Comparison of ENCODE assay signal across 8 mouse cellular contexts in the genomic region with DNA sequence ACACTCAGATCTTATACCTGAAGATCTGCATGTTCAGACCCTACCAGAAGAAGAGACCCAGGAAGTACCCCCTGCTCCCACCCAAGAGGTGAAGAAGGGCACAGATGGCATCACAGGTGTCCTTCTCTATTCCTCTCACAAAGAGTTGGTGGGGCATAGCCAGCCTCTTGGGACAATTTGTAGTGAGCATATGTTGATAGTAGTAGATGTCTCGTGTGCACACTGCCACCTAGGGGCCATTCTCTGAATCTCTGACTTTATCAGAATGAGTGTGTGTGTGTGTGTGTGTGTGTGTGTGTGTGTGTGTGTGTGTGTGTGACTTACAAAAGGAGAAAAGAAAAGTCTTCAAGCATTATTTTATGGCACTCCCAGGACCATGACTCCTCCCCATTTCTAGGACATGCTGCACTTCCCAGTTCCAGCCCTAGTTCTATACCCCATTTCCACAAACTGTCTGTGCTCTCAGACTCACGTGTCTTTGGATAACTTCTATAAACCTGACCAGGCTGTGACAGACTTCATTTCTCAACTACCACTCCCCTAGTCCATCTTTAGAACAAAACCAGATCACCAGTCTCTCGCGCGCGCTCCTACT. TPM values are rescaled to one million over a fixed set of nuclear protein-coding genes. Genes with fewer than 3 reads are reported as not detected.
DNase-seq lines count a peak whose midpoint lies in the region; ATAC-seq and TF ChIP-seq lines count a peak whose summit lies in the region.

No protein-coding gene starts in this region.

- no peak overlapping the region for H3K9ac ChIP-seq in intestine, postnatal 0 days (ENCODE audit: low read depth, low read length)
- H3K9ac ChIP-seq in midbrain, embryonic 12.5 days (replicated peaks): no peak overlapping the region

- TF ChIP-seq CTCF in intestine, postnatal 0 days (IDR thresholded peaks at IDR 0.05; ENCODE audit: low read depth): peak; percentile 92

- intact Hi-C loops in gastrocnemius, postnatal 14 days (cut with DNase I; ENCODE audit: low total_unique reads): loop anchor here (2.0 kb wide), 1 partner anchor 58 kb away; no protein-coding TSS in a partner anchor

- H3K4me2 ChIP-seq in intestine, postnatal 0 days (replicated peaks; ENCODE audit: low read depth): no peak overlapping the region
- H3K4me2 ChIP-seq in midbrain, embryonic 12.5 days (replicated peaks): no peak overlapping the region

- H3K27me3 ChIP-seq in intestine, postnatal 0 days (replicated peaks; ENCODE audit: control insufficient read depth, insufficient read depth, low read length): no peaks in the 10 kb centered on the region
- H3K27me3 ChIP-seq in limb, embryonic 10.5 days (ENCODE audit: low read depth, poor library complexity, severe bottlenecking): no peaks in the 10 kb centered on the region
- H3K27me3 ChIP-seq in midbrain, embryonic 12.5 days: no peaks in the 10 kb centered on the region

- 76% methylated on average over 6 of the region's 6 CpGs for WGBS in intestine, postnatal 0 days
- WGBS in limb, embryonic 10.5 days: 77% methylated on average over 6 of the region's 6 CpGs
- WGBS in midbrain, embryonic 12.5 days: 78% methylated on average over 6 of the region's 6 CpGs

- no peaks in the 10 kb centered on the region for H3K9me3 ChIP-seq in intestine, postnatal 0 days (ENCODE audit: control insufficient read depth)
- H3K9me3 ChIP-seq in limb, embryonic 10.5 days (replicated peaks): no peaks in the 10 kb centered on the region
- no peaks in the 10 kb centered on the region for H3K9me3 ChIP-seq in midbrain, embryonic 12.5 days

- DNase-seq in urinary bladder, postnatal 4 days (ENCODE audit: low spot score in 2 of 2): peak; percentile 50 to 64
- DNase-seq in urinary bladder, postnatal 10 days (ENCODE audit: low spot score): no peak
- peak; percentile 48 for DNase-seq in gastrocnemius, postnatal 14 days
- peak; percentile 72 for DNase-seq in limb, embryonic 10.5 days (ENCODE audit: low spot score)
- DNase-seq in spleen, adult 12 weeks (ENCODE audit: low spot score): peak; percentile 55

- H3K4me3 ChIP-seq in intestine, postnatal 0 days (ENCODE audit: low read depth, low read length): no peak overlapping the region
- no peak overlapping the region for H3K4me3 ChIP-seq in limb, embryonic 10.5 days
- H3K4me3 ChIP-seq in midbrain, embryonic 12.5 days: no peak overlapping the region

- no peaks in the 10 kb centered on the region for H3K4me1 ChIP-seq in intestine, postnatal 0 days (replicated peaks; ENCODE audit: control insufficient read depth, insufficient read depth, low read length)
- no peaks in the 10 kb centered on the region; the same call in 1 of the 2 replicates for H3K4me1 ChIP-seq in limb, embryonic 10.5 days
- no peaks in the 10 kb centered on the region for H3K4me1 ChIP-seq in midbrain, embryonic 12.5 days

- H3K27ac ChIP-seq in intestine, postnatal 0 days (ENCODE audit: low read depth, low read length): no peak overlapping the region
- no peak overlapping the region for H3K27ac ChIP-seq in limb, embryonic 10.5 days
- H3K27ac ChIP-seq in midbrain, embryonic 12.5 days (replicated peaks): no peak overlapping the region

- no peaks in the 10 kb centered on the region for H3K36me3 ChIP-seq in intestine, postnatal 0 days (ENCODE audit: control insufficient read depth, insufficient read depth)
- no peaks in the 10 kb centered on the region for H3K36me3 ChIP-seq in limb, embryonic 10.5 days
- H3K36me3 ChIP-seq in midbrain, embryonic 12.5 days: no peaks in the 10 kb centered on the region

- ATAC-seq in common myeloid progenitor, adult 5-6 weeks (replicated peaks; ENCODE audit: low read depth, poor library complexity, severe bottlenecking): peak; percentile 88
- ATAC-seq in intestine, postnatal 0 days: peak; percentile 62
- peak; percentile 50 for ATAC-seq in midbrain, embryonic 12.5 days (ENCODE audit: low FRiP score, low read depth)

RNA-seq across cellular contexts. Expression of a gene that starts 8.6 kb away (rescaled TPM):
- total RNA-seq in common myeloid progenitor, adult 5-6 weeks (2017): 46.6 and 49.2 TPM in 2 replicates
- 10 to 100 TPM; 16.3 to 16.8 TPM for total RNA-seq in gastrocnemius, postnatal 14 days (2021)
- polyA plus RNA-seq in intestine, postnatal 0 days (2015; fragmentation: Nextera tagmentation; extraction: Ambion mirVana): 30.5 and 33.3 TPM in 2 replicates
- 75.3 and 77.6 TPM in 2 replicates for polyA plus RNA-seq in limb, embryonic 10.5 days (2016; fragmentation: Nextera tagmentation; extraction: Ambion mirVana)
- 87.3 and 88.5 TPM in 2 replicates for polyA plus RNA-seq in midbrain, embryonic 12.5 days (2016; fragmentation: Nextera tagmentation; extraction: Ambion mirVana)

RNA-seq across cellular contexts. Expression of a gene that starts 38.4 kb away (rescaled TPM):
- total RNA-seq in common myeloid progenitor, adult 5-6 weeks (2017): 26.4 and 32.5 TPM in 2 replicates
- total RNA-seq in gastrocnemius, postnatal 14 days (2021): 1 to 10 TPM; 8.4 to 9.7 TPM
- polyA plus RNA-seq in intestine, postnatal 0 days (2015; fragmentation: Nextera tagmentation; extraction: Ambion mirVana): 86.9 and 96.2 TPM in 2 replicates
- 27.5 and 37.0 TPM in 2 replicates for polyA plus RNA-seq in limb, embryonic 10.5 days (2016; fragmentation: Nextera tagmentation; extraction: Ambion mirVana)
- polyA plus RNA-seq in midbrain, embryonic 12.5 days (2016; fragmentation: Nextera tagmentation; extraction: Ambion mirVana): 46.7 and 52.6 TPM in 2 replicates
